Mouse (Mus musculus): ENCODE measurements around the gene Tex19.1. TPM values are rescaled to one million over a fixed set of nuclear protein-coding genes. Genes with fewer than 3 reads are reported as not detected.

Gene Tex19.1
- polyA plus RNA-seq, 1 experiment from 2014 or later = not detected

DNA sequence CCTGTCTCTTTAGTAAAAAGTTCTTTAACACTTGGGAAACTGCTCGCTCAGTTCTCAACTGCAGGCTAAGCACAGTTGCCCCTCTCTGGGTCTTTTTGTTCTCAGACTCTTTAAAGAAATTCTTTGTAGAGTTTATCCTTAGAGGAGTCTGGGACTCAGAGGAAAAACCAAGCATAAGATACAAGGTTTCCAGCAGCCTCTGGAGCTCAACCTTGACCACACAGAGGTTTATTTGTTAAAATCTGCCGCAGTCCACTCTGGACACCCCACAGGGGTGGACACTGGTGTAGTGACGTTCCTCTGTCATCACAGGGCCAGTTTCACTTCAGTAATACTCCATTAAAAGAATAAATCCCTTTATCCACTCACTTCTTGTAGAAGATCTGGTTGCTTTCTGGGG, 27.4 kb upstream of the Tex19.1 start, which contains the start of gene Tex19.2:
TSS of gene Tex19.2 (minus strand) at position 101 of the 400 bp plus-strand sequence.
- no peak for ATAC-seq (ENCODE audit: insufficient number of reproducible peaks, insufficient read depth, low FRiP score, low TSS enrichment, low read depth)
- Histone ChIP-seq H3K9ac (replicated peaks) (no peak within 1 kb of the TSS), H3K4me1 (replicated peaks) (no peaks in the 10 kb centered on the region), H3K36me3 (no peaks in the 10 kb centered on the region), H3K4me2 (no peak within 1 kb of the TSS), H3K4me3 (replicated peaks) (no peak within 1 kb of the TSS), H3K27me3 (no peaks in the 10 kb centered on the region), H3K27ac (no peak within 1 kb of the TSS), H3K9me3 (no peaks in the 10 kb centered on the region)
- 88% methylated on average over 3 of the region's 3 CpGs for WGBS

DNA sequence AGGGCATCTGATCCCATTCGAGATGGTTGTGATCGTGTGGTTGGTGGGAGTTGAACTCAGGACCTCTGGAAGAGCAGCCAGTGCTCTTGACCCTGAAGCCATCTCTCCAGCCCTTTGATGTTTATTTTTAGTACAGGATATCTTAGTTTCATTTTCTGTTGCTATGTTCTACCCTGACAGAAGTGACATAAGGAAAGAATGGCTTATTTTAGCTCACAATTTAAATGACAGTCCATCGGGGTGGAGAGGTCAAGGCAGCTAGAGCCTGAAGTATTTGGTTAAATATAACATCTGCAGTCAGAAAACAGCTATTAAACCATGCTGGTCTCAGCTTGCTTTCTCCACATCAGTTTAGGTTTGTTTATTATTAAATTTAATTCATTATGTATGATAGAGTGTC, 24.8 kb upstream of the Tex19.1 start:
- Histone ChIP-seq H3K4me3 (replicated peaks) (no peak overlapping the region), H3K4me1 (replicated peaks) (no peaks in the 10 kb centered on the region), H3K27ac (no peak overlapping the region), H3K27me3 (no peaks in the 10 kb centered on the region), H3K36me3 (no peaks in the 10 kb centered on the region), H3K9me3 (no peaks in the 10 kb centered on the region), H3K4me2 (no peak overlapping the region), H3K9ac (replicated peaks) (no peak overlapping the region)
- no peak for ATAC-seq (ENCODE audit: insufficient number of reproducible peaks, insufficient read depth, low FRiP score, low TSS enrichment, low read depth)
- 82% methylated on average over 3 of the region's 3 CpGs for WGBS

DNA sequence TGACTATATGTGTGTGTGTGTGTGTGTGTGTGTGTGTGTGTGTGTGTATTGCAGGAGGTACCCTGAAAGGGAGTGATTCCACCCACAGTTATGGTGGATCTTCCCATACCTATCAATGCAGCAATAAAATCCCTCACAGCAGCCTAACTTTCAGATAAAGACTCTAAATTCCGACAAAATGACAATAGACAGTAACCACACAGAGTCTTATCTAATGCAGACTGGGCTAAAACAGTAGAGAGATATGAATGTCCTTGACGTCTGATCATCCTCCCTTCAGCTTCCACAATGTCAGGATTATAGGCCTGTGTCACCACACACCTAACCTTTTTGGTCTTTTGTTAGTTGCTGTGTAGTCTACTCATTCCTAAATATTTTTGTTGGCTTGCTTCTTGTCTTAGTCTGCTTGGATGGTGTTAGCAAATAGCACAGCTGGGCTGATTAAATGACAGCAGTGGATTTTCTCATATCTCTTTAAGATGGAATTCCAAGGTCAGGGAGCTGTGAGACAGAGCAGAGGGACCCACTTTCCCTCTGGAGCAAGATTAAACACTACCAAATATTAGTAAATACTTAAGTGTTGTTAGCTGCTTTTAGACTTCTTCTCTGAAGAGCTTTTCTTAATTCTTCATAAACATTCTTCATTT, 23.8 kb upstream of the Tex19.1 start:
- WGBS = 86% methylated on average over 2 of the region's 2 CpGs
- Histone ChIP-seq H3K4me1 (replicated peaks) (no peaks in the 10 kb centered on the region), H3K27me3 (no peaks in the 10 kb centered on the region), H3K9me3 (no peaks in the 10 kb centered on the region), H3K4me2 (no peak overlapping the region), H3K36me3 (no peaks in the 10 kb centered on the region), H3K9ac (replicated peaks) (no peak overlapping the region), H3K27ac (no peak overlapping the region), H3K4me3 (replicated peaks) (no peak overlapping the region)
- no peak for ATAC-seq (ENCODE audit: insufficient number of reproducible peaks, insufficient read depth, low FRiP score, low TSS enrichment, low read depth)

DNA sequence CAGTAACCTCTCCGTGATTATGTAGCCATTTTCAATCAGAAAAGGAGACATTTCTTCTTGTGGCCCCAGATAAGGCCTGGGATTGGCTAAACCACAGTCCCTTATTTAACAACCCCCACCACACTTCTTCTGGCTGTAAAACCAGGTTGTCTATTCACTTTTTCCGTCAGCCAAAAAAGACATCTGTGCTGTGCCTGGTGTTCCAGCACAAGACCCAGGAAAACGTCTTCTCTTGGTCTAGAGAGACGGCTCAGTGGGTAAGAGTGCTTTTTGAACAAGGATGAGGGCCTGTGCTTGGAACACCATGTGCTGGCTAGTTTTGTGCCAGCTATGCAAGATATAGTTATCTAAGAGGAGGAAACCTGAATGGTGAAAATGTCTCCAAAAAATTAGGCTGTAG, 22.5 kb upstream of the Tex19.1 start:
- no peak for ATAC-seq (ENCODE audit: insufficient number of reproducible peaks, insufficient read depth, low FRiP score, low TSS enrichment, low read depth)
- Histone ChIP-seq H3K9me3 (no peaks in the 10 kb centered on the region), H3K36me3 (no peaks in the 10 kb centered on the region), H3K4me2 (no peak overlapping the region), H3K9ac (replicated peaks) (no peak overlapping the region), H3K4me3 (replicated peaks) (no peak overlapping the region), H3K4me1 (replicated peaks) (no peaks in the 10 kb centered on the region), H3K27me3 (no peaks in the 10 kb centered on the region), H3K27ac (no peak overlapping the region)
- 89% methylated on average over 4 of the region's 4 CpGs for WGBS

DNA sequence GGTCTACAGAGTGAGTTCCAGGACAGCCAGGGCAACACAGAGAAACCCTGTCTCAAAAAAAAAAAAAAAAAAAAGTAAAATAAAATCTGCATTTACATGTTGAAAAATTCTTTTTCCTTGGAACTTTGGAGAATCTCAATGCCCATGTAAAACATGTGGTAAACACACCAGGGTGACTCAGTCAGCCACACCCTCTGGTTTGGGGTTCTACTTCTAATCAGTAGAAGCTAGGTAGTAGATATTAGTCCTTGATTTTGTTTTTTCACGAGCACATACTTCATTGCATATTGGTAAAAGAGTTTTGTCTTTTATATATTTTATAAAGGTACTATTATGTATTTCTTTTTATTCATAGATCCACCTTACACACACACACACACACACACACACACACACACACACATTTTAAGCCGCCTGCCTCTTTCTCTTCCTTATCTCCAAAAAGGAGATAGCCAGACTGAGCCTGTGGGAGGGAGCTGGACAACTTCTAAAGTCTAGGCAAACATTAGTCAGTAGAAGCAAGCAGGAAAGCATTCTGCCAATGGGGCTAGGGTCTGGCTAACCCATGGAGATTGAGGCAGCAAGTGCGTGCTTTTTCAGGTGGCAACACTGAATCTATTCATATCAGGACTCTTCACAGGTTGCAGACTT, 20.3 kb upstream of the Tex19.1 start:
- Histone ChIP-seq H3K27ac (no peak overlapping the region), H3K27me3 (no peaks in the 10 kb centered on the region), H3K36me3 (no peaks in the 10 kb centered on the region), H3K9me3 (no peaks in the 10 kb centered on the region), H3K4me3 (replicated peaks) (no peak overlapping the region), H3K4me1 (replicated peaks) (no peaks in the 10 kb centered on the region), H3K9ac (replicated peaks) (no peak overlapping the region), H3K4me2 (no peak overlapping the region)
- ATAC-seq (ENCODE audit: insufficient number of reproducible peaks, insufficient read depth, low FRiP score, low TSS enrichment, low read depth) = no peak
- 81% methylated on average over 3 of the region's 3 CpGs for WGBS

DNA sequence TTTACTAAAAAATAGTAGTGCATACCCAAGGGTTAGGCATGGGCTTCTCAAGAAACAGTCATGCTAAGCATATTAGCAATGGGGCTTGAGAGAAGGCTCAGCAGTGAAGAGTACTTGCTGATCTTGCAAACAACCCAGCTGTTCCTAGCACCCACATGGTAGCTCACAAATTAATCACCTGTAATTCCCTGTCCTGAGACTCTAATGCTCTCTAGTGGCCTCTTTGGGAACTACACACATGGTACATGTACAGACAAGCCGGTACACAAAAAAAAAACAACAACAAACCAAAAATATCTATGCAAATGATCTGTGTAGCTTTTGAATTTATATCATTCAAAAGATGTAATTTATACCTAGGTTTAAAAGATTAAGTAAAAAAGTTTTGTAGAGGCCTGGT, 19.5 kb upstream of the Tex19.1 start:
- no peak overlapping the region for H3K4me2 ChIP-seq
- WGBS = 85% methylated on average over 1 of the region's 1 CpGs
- no peaks in the 10 kb centered on the region for H3K9me3 ChIP-seq
- no peaks in the 10 kb centered on the region for H3K36me3 ChIP-seq
- no peaks in the 10 kb centered on the region for H3K27me3 ChIP-seq
- no peaks in the 10 kb centered on the region for H3K4me1 ChIP-seq (replicated peaks)
- no peak overlapping the region for H3K9ac ChIP-seq (replicated peaks)
- no peak for ATAC-seq (ENCODE audit: insufficient number of reproducible peaks, insufficient read depth, low FRiP score, low TSS enrichment, low read depth)
- no peak overlapping the region for H3K4me3 ChIP-seq (replicated peaks)
- H3K27ac ChIP-seq = no peak overlapping the region

DNA sequence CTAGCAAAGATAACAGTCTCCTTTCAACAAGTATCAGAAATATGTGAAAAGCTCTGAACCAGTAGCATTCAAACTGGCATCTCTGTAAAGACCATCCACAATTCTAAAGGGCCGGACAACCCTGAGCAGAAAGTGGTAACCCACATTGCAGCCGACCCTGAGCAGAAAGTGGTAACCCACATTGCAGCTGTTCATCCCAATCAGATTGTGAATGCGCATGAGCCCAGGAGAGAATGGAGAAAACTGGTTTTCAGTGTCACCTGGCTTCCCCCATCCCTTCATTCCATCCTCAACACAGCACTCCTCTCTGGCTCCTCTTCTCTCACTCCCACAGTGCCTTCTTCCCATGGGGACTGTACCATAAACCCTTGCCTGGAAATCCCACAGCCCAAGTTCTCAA, 18.5 kb upstream of the Tex19.1 start:
- H3K27me3 ChIP-seq = no peaks in the 10 kb centered on the region
- no peak overlapping the region for H3K9ac ChIP-seq (replicated peaks)
- no peaks in the 10 kb centered on the region for H3K4me1 ChIP-seq (replicated peaks)
- H3K4me3 ChIP-seq (replicated peaks) = no peak overlapping the region
- no peaks in the 10 kb centered on the region for H3K9me3 ChIP-seq
- WGBS = 85% methylated on average over 3 of the region's 3 CpGs
- no peaks in the 10 kb centered on the region for H3K36me3 ChIP-seq
- ATAC-seq (ENCODE audit: insufficient number of reproducible peaks, insufficient read depth, low FRiP score, low TSS enrichment, low read depth) = no peak
- no peak overlapping the region for H3K27ac ChIP-seq
- no peak overlapping the region for H3K4me2 ChIP-seq

DNA sequence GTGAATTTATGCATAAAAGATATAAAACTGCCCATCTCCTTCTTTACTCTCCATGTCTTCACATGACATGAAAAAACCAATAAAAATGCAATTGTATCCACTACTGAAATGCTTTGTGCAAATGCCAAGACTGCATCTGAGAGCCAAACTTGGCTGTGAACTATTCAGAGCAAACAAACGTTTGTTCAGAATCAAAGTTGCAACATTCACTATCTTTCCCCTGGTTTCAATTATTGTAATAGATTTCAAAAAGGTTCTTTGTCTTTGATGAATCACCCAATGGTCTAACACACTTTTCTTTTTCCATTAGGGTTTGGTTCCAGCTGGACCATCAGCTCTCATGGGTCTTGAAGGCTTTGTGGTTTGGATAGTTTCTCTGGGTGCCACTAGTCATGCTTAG, 16.3 kb upstream of the Tex19.1 start:
- no peaks in the 10 kb centered on the region for H3K4me1 ChIP-seq (replicated peaks)
- no peak overlapping the region for H3K4me3 ChIP-seq (replicated peaks)
- no peak overlapping the region for H3K9ac ChIP-seq (replicated peaks)
- no peak overlapping the region for H3K4me2 ChIP-seq
- H3K36me3 ChIP-seq = no peaks in the 10 kb centered on the region
- H3K27me3 ChIP-seq = no peaks in the 10 kb centered on the region
- WGBS = 67% methylated on average over 1 of the region's 1 CpGs
- ATAC-seq (ENCODE audit: insufficient number of reproducible peaks, insufficient read depth, low FRiP score, low TSS enrichment, low read depth) = no peak
- H3K27ac ChIP-seq = no peak overlapping the region
- H3K9me3 ChIP-seq = no peaks in the 10 kb centered on the region

DNA sequence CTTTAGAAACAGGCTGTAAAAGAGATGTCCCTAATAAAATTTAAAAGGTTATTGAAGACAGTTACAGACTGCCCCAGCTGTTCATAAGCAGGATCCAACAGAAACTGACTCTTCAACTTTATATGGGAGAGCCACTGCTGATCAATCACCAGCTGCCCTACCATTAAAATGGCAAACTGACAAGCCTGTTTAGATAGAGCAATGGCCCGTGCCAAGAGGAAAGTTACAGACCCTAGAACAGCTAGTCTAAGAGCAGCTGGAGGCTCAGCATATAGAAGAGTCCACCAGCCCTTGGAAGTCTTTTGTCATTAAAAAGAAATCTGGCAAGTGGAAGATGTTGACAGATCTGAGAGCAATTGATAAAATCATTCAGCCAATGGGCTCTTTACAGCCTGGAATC, 11.3 kb upstream of the Tex19.1 start:
- H3K36me3 ChIP-seq = no peaks in the 10 kb centered on the region
- no peak overlapping the region for H3K9ac ChIP-seq (replicated peaks)
- H3K4me1 ChIP-seq (replicated peaks) = no peaks in the 10 kb centered on the region
- no peak overlapping the region for H3K4me3 ChIP-seq (replicated peaks)
- no peak overlapping the region for H3K4me2 ChIP-seq
- WGBS = 50% methylated on average over 1 of the region's 1 CpGs
- no peak for ATAC-seq (ENCODE audit: insufficient number of reproducible peaks, insufficient read depth, low FRiP score, low TSS enrichment, low read depth)
- no peak overlapping the region for H3K27ac ChIP-seq
- H3K27me3 ChIP-seq = no peaks in the 10 kb centered on the region
- no peaks in the 10 kb centered on the region for H3K9me3 ChIP-seq

DNA sequence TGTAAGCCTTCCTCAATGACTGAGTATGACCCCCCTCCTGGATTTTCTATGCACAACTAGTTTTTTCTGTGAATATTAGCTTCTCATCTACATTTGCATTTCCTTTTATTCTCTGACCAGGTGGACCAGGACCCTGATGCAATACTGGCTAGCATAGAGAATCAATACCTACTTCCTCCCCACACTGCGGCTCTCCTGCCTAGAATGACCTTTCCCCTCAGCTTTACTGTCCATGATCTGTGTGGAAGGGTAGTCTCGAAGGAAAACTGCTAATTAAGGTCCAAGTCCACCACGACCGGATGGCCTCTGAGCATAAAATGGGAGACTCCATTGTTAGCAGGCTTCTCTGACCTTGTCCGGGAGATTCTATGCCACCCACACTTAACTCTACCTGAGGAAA, 8.3 kb upstream of the Tex19.1 start:
- H3K9ac ChIP-seq (replicated peaks) = no peak overlapping the region
- H3K27ac ChIP-seq = no peak overlapping the region
- H3K9me3 ChIP-seq = no peaks in the 10 kb centered on the region
- 81% methylated on average over 5 of the region's 5 CpGs for WGBS
- H3K4me2 ChIP-seq = no peak overlapping the region
- no peaks in the 10 kb centered on the region for H3K27me3 ChIP-seq
- no peaks in the 10 kb centered on the region for H3K4me1 ChIP-seq (replicated peaks)
- no peak for ATAC-seq (ENCODE audit: insufficient number of reproducible peaks, insufficient read depth, low FRiP score, low TSS enrichment, low read depth)
- H3K36me3 ChIP-seq = no peaks in the 10 kb centered on the region
- no peak overlapping the region for H3K4me3 ChIP-seq (replicated peaks)

DNA sequence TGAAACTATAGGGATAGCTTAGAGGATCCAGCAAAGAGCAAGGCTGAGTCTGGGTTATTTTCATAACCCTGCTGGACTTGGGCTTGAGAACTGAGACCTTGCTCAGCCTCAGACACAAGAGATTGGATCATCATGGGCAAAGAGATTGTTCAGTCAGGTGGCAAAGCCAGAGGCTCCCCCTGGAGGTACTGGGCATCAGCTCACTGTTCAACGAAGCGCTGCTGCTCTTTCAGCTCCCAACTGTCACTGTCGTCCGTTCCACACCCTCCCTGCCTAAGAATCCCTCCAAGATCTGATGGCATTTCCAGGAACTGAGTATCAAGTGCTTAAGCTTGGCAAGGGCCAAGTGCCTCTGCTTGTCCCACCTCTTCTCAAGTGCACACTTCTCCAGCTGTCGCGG, 7.2 kb upstream of the Tex19.1 start:
- Histone ChIP-seq H3K27ac (no peak overlapping the region), H3K27me3 (no peaks in the 10 kb centered on the region), H3K36me3 (no peaks in the 10 kb centered on the region), H3K4me3 (replicated peaks) (no peak overlapping the region), H3K9ac (replicated peaks) (no peak overlapping the region), H3K9me3 (no peaks in the 10 kb centered on the region), H3K4me2 (no peak overlapping the region), H3K4me1 (replicated peaks) (no peaks in the 10 kb centered on the region)
- WGBS = 61% methylated on average over 6 of the region's 6 CpGs
- ATAC-seq (ENCODE audit: insufficient number of reproducible peaks, insufficient read depth, low FRiP score, low TSS enrichment, low read depth) = no peak
